Mouse (Mus musculus): ENCODE measurements around the gene Gm3238. TPM values are rescaled to one million over a fixed set of nuclear protein-coding genes. Genes with fewer than 3 reads are reported as not detected.
"Not testable (repeated sequence)": the region's sequence is repeated elsewhere in the genome, so short reads cannot be mapped to it uniquely, and the experiment has no call there.

Gene Gm3238
- polyA plus RNA-seq (2015; fragmentation: Nextera tagmentation; extraction: Ambion mirVana), result not detected in 2 replicates

- H3K4me1 ChIP-seq (ENCODE audit: control insufficient read depth, insufficient read depth, low read depth, low read length); H3K27ac ChIP-seq (ENCODE audit: low read depth, low read length); H3K36me3 ChIP-seq (ENCODE audit: control insufficient read depth, insufficient read depth, low read length); ATAC-seq; H3K4me3 ChIP-seq (ENCODE audit: low read length); H3K27me3 ChIP-seq (replicated peaks; ENCODE audit: control insufficient read depth, insufficient read depth, low read length); H3K9ac ChIP-seq (ENCODE audit: low read depth, low read length); H3K4me2 ChIP-seq (ENCODE audit: low read length); H3K9me3 ChIP-seq (ENCODE audit: control insufficient read depth, low read length): not testable (repeated sequence)
- WGBS, result no CpG with 5 or more reads among the region's 1 CpGs
Observed at GRCm38 (mm10) chr10:77771225-77771624, at the start of gene Gm3238. TSS of gene Gm3238 (minus strand) at chr10:77771325.

- H3K9me3 ChIP-seq (ENCODE audit: control insufficient read depth, low read length), result no peaks in the 10 kb centered on the region; the same call in 1 of the 2 replicates
- WGBS, result 36% methylated on average over 4 of the region's 4 CpGs
- no peaks in the 10 kb centered on the region for H3K4me1 ChIP-seq (ENCODE audit: control insufficient read depth, insufficient read depth, low read depth, low read length)
- no peaks in the 10 kb centered on the region for H3K36me3 ChIP-seq (ENCODE audit: control insufficient read depth, insufficient read depth, low read length)
- no peak overlapping the region for H3K9ac ChIP-seq (ENCODE audit: low read depth, low read length)
- H3K27me3 ChIP-seq (replicated peaks; ENCODE audit: control insufficient read depth, insufficient read depth, low read length), result no peaks in the 10 kb centered on the region
- no peak overlapping the region for H3K4me3 ChIP-seq (ENCODE audit: low read length)
- ATAC-seq, result no peak
- no peak overlapping the region for H3K27ac ChIP-seq (ENCODE audit: low read depth, low read length)
- no peak overlapping the region for H3K4me2 ChIP-seq (ENCODE audit: low read length)
Observed at GRCm38 (mm10) chr10:77819203-77819602, 48.1 kb upstream of the Gm3238 start.

- peak; percentile 45; the same call in 1 of the 2 replicates for ATAC-seq
- Histone ChIP-seq H3K27ac (ENCODE audit: low read depth, low read length) (no peak overlapping the region), H3K9me3 (ENCODE audit: control insufficient read depth, low read length) (no peaks in the 10 kb centered on the region), H3K4me3 (ENCODE audit: low read length) (no peak overlapping the region), H3K4me2 (ENCODE audit: low read length) (no peak overlapping the region), H3K36me3 (ENCODE audit: control insufficient read depth, insufficient read depth, low read length) (no peaks in the 10 kb centered on the region), H3K9ac (ENCODE audit: low read depth, low read length) (no peak overlapping the region), H3K27me3 (replicated peaks; ENCODE audit: control insufficient read depth, insufficient read depth, low read length) (no peaks in the 10 kb centered on the region), H3K4me1 (ENCODE audit: control insufficient read depth, insufficient read depth, low read depth, low read length) (no peaks in the 10 kb centered on the region)
- 92% methylated on average over 4 of the region's 4 CpGs for WGBS
Observed at GRCm38 (mm10) chr10:77818523-77818922, 47.4 kb upstream of the Gm3238 start.

- H3K4me1 ChIP-seq (ENCODE audit: control insufficient read depth, insufficient read depth, low read depth, low read length), result no peaks in the 10 kb centered on the region
- no peak overlapping the region for H3K4me2 ChIP-seq (ENCODE audit: low read length)
- no peaks in the 10 kb centered on the region for H3K9me3 ChIP-seq (ENCODE audit: control insufficient read depth, low read length)
- no peaks in the 10 kb centered on the region for H3K36me3 ChIP-seq (ENCODE audit: control insufficient read depth, insufficient read depth, low read length)
- no peak overlapping the region for H3K27ac ChIP-seq (ENCODE audit: low read depth, low read length)
- H3K4me3 ChIP-seq (ENCODE audit: low read length), result no peak overlapping the region
- 26% methylated on average over 5 of the region's 5 CpGs for WGBS
- H3K9ac ChIP-seq (ENCODE audit: low read depth, low read length), result no peak overlapping the region
- H3K27me3 ChIP-seq (replicated peaks; ENCODE audit: control insufficient read depth, insufficient read depth, low read length), result no peaks in the 10 kb centered on the region; the same call in 1 of the 2 replicates
- no peak for ATAC-seq
Observed at GRCm38 (mm10) chr10:77815514-77815913, 44.4 kb upstream of the Gm3238 start.

- Histone ChIP-seq H3K4me1 (ENCODE audit: control insufficient read depth, insufficient read depth, low read depth, low read length) (no peaks in the 10 kb centered on the region), H3K27ac (ENCODE audit: low read depth, low read length) (no peak within 1 kb of the TSS), H3K4me3 (ENCODE audit: low read length) (no peak within 1 kb of the TSS), H3K36me3 (ENCODE audit: control insufficient read depth, insufficient read depth, low read length) (no peaks in the 10 kb centered on the region), H3K4me2 (ENCODE audit: low read length) (no peak within 1 kb of the TSS), H3K9me3 (ENCODE audit: control insufficient read depth, low read length) (no peaks in the 10 kb centered on the region), H3K27me3 (replicated peaks; ENCODE audit: control insufficient read depth, insufficient read depth, low read length) (no peaks in the 10 kb centered on the region; the same call in 1 of the 2 replicates), H3K9ac (ENCODE audit: low read depth, low read length) (no peak within 1 kb of the TSS)
- WGBS, result 49% methylated on average over 4 of the region's 4 CpGs
- no peak for ATAC-seq
Observed at GRCm38 (mm10) chr10:77814382-77814781, 43.3 kb upstream of the Gm3238 start, which contains the start of gene Gm2696. TSS of gene Gm2696 (plus strand) at chr10:77814682.

GRCm38 (mm10) chr10:77811743-77812142, 40.6 kb upstream of the Gm3238 start, which contains the start of gene Gm9507:
TSS of gene Gm9507 (minus strand) at chr10:77811843.
- Histone ChIP-seq H3K4me2 (ENCODE audit: low read length) (no peak within 1 kb of the TSS), H3K27ac (ENCODE audit: low read depth, low read length) (no peak within 1 kb of the TSS), H3K9ac (ENCODE audit: low read depth, low read length) (no peak within 1 kb of the TSS), H3K27me3 (replicated peaks; ENCODE audit: control insufficient read depth, insufficient read depth, low read length) (no peaks in the 10 kb centered on the region; the same call in 1 of the 2 replicates), H3K4me1 (ENCODE audit: control insufficient read depth, insufficient read depth, low read depth, low read length) (no peaks in the 10 kb centered on the region), H3K9me3 (ENCODE audit: control insufficient read depth, low read length) (peaks cover 2% of the 10 kb centered on the region; the same call in 1 of the 2 replicates), H3K36me3 (ENCODE audit: control insufficient read depth, insufficient read depth, low read length) (no peaks in the 10 kb centered on the region), H3K4me3 (ENCODE audit: low read length) (no peak within 1 kb of the TSS)
- ATAC-seq, result no peak
- 57% methylated on average over 5 of the region's 5 CpGs for WGBS

- Histone ChIP-seq H3K36me3 (ENCODE audit: control insufficient read depth, insufficient read depth, low read length) (no peaks in the 10 kb centered on the region), H3K27ac (ENCODE audit: low read depth, low read length) (no peak overlapping the region), H3K9me3 (ENCODE audit: control insufficient read depth, low read length) (peaks cover 2% of the 10 kb centered on the region; the same call in 1 of the 2 replicates), H3K27me3 (replicated peaks; ENCODE audit: control insufficient read depth, insufficient read depth, low read length) (no peaks in the 10 kb centered on the region), H3K4me2 (ENCODE audit: low read length) (no peak overlapping the region), H3K4me1 (ENCODE audit: control insufficient read depth, insufficient read depth, low read depth, low read length) (no peaks in the 10 kb centered on the region), H3K9ac (ENCODE audit: low read depth, low read length) (no peak overlapping the region), H3K4me3 (ENCODE audit: low read length) (no peak overlapping the region)
- ATAC-seq, result no peak
- 77% methylated on average over 3 of the region's 3 CpGs for WGBS
Observed at GRCm38 (mm10) chr10:77804095-77804494, 33.0 kb upstream of the Gm3238 start.

- Histone ChIP-seq H3K9me3 (ENCODE audit: control insufficient read depth, low read length) (no peaks in the 10 kb centered on the region), H3K9ac (ENCODE audit: low read depth, low read length) (no peak within 1 kb of the TSS), H3K27ac (ENCODE audit: low read depth, low read length) (no peak within 1 kb of the TSS), H3K36me3 (ENCODE audit: control insufficient read depth, insufficient read depth, low read length) (no peaks in the 10 kb centered on the region), H3K4me3 (ENCODE audit: low read length) (no peak within 1 kb of the TSS), H3K27me3 (replicated peaks; ENCODE audit: control insufficient read depth, insufficient read depth, low read length) (no peaks in the 10 kb centered on the region), H3K4me2 (ENCODE audit: low read length) (no peak within 1 kb of the TSS), H3K4me1 (ENCODE audit: control insufficient read depth, insufficient read depth, low read depth, low read length) (no peaks in the 10 kb centered on the region)
- ATAC-seq, result no peak
- WGBS, result 70% methylated on average over 8 of the region's 8 CpGs
Observed at GRCm38 (mm10) chr10:77798921-77799508, 27.9 kb upstream of the Gm3238 start, which contains the start of gene Gm19668. TSS of gene Gm19668 (minus strand) at chr10:77799133.

- not testable (repeated sequence) for ATAC-seq; H3K4me3 ChIP-seq (ENCODE audit: low read length); H3K9me3 ChIP-seq (ENCODE audit: control insufficient read depth, low read length); H3K27me3 ChIP-seq (replicated peaks; ENCODE audit: control insufficient read depth, insufficient read depth, low read length); H3K9ac ChIP-seq (ENCODE audit: low read depth, low read length); H3K4me1 ChIP-seq (ENCODE audit: control insufficient read depth, insufficient read depth, low read depth, low read length); H3K4me2 ChIP-seq (ENCODE audit: low read length); H3K36me3 ChIP-seq (ENCODE audit: control insufficient read depth, insufficient read depth, low read length); H3K27ac ChIP-seq (ENCODE audit: low read depth, low read length)
- WGBS, result 38% methylated on average over 3 of the region's 3 CpGs
Observed at GRCm38 (mm10) chr10:77798164-77798920, 27.2 kb upstream of the Gm3238 start.
